Mouse (Mus musculus): ENCODE measurements around the gene Tmc1.

DNA sequence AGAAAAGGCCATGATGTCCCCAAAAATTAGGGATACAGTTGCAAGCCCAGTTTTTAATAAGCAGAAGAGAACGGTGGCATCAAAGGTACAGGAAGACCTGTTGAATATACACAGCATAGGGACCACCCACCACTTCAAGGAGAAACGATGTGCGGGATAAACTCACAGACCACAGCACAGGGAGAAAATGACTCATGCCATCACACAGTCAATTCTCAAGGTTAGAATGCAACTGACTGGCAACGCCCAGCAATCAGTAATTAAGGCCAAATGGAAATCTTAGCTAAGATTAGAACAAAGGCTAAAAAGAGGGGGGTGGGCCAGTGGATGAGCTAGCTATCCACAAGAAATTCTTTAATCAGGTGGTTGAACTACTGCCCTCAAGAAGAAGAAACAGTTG lies 9.6 kb downstream of the Tmc1 start:
- TF ChIP-seq POLR2AphosphoS2 (IDR thresholded peaks at IDR 0.05; ENCODE audit: insufficient read length, low read depth) (no peak), POLR2A (IDR thresholded peaks at IDR 0.05; ENCODE audit: insufficient read length, low read depth) (no peak), E2F4 (IDR thresholded peaks at IDR 0.05; ENCODE audit: insufficient read depth) (no peak), MYOG (IDR thresholded peaks at IDR 0.05; ENCODE audit: control insufficient read depth in 1 of 3, insufficient read depth in 1 of 3, insufficient read length in 2 of 3, low read depth in 2 of 3) (no peak), MAX (IDR thresholded peaks at IDR 0.05; ENCODE audit: low read depth) (no peak), USF1 (IDR thresholded peaks at IDR 0.05; ENCODE audit: low read depth) (no peak), TCF12 (IDR thresholded peaks at IDR 0.05; ENCODE audit: insufficient read depth, poor library complexity, severe bottlenecking) (no peak)

All from myocyte (in vitro differentiated cells).